Mouse (Mus musculus) bone marrow, adult 2 months (tissue): ENCODE measurements around the gene Castor1. TPM values are rescaled to one million over a fixed set of nuclear protein-coding genes. Genes with fewer than 3 reads are reported as not detected.

Experiments
- H3K27ac ChIP-seq: fragments of 200-500 bp; 2 replicates; pipeline ENCODE4 v1.5.1; 2012; ENCODE audit warnings: low read depth, mild to moderate bottlenecking, control low read depth, inconsistent platforms, low read length; ENCODE audit not compliant: control insufficient read depth, poor library complexity, insufficient read depth
- H3K4me1 ChIP-seq: fragments of 200-500 bp; 2 replicates; pipeline ENCODE4 v1.6.1; 2011; ENCODE audit warnings: low read length; ENCODE audit not compliant: control insufficient read depth, insufficient read depth
- H3K4me3 ChIP-seq: fragments of 200-500 bp; replicated peaks from 2 replicates; pipeline ENCODE3; 2011; ENCODE audit warnings: mild to moderate bottlenecking, low read depth, low read length, control low read depth; ENCODE audit not compliant: control insufficient read depth
- CTCF ChIP-seq: fragments of 200-500 bp; IDR thresholded peaks from 2 replicates; pipeline ENCODE4 v1.5.1; 2011; ENCODE audit warnings: low read length, control low read depth; ENCODE audit not compliant: control insufficient read depth, insufficient read depth
- POLR2A ChIP-seq: fragments of 200-500 bp; IDR thresholded peaks from 2 replicates; pipeline ENCODE4 v1.6.1; 2011; ENCODE audit warnings: low read depth, mild to moderate bottlenecking, control low read depth, low read length, borderline replicate concordance; ENCODE audit not compliant: control insufficient read depth
- WGBS: fragments of 180-500 bp; shearing (Covaris S2); methylation state at CpG from one replicate; pipeline ENCODE4 v1.1.7; 2018; 5-methylcytosine and 5-hydroxymethylcytosine counted together
- polyA plus RNA-seq: library from polyadenylated mRNA; stranded (reverse); fragments of >200 nt; gene quantifications from 2 replicates; pipeline ENCODE4 v1.2.4, GENCODE M21; 2011; ENCODE audit warnings: low replicate concordance; ENCODE audit not compliant: missing spikeins, insufficient read depth, insufficient read length

Castor1 gene
- polyA plus RNA-seq, 1 experiment: 2.6 TPM

DNA sequence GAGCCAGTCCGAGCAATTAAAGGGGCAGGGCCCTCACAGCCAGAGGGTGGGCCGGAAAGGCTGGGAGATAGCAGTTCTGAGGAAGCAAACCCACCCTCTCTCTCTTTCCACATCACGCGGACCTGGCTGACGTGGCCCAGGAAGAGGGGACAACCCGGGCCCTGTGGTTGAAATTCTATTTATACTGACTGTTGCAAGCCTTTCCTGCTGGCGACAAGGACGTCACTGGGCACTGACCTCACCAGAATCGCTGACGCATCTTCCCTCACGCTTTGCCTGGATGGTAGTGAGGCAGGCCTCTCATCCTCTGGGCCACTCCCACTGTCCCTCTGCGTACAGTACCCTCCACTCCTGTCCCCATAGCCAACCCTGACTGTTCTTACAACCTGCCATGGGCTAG is 14.6 kb downstream of the Castor1 start:
- WGBS: 32% methylated on average over 12 of the region's 12 CpGs
- TF ChIP-seq CTCF: no peak
- TF ChIP-seq POLR2A: no peak
- Histone ChIP-seq H3K4me1 (peaks cover 10% of the 10 kb centered on the region; the same call in 1 of the 2 replicates), H3K4me3 (no peak overlapping the region), H3K27ac (peak overlapping the region; percentile 68)

DNA sequence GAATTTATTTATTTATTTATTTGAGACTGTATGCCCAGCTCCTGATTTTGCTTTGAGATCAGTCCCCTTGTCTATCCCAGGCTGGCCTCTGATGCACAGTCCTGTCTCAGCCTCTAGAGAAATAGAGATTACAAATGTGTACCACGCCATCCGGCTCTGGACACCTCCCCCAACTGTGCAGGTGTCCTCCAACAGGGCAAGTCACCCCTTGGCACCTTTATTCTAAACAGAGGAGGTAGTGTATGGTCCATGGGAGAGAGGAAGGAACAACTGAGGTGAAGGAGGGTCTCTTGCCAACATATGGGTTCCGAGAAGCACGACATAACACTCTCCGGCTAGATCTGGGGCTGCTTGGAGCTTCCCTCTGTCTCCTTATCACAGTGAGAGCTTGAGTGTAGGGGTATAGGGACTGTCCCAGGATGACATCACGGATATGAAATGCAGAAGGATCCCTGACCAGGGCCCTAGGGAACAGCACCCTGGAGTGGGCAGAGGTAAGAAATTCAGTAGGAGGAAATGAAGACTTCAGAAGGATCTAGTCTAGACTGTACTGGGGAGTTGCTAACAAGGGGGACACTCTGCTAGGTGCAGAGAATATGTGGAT is 17.1 kb downstream of the Castor1 start:
- Histone ChIP-seq H3K4me3 (no peak overlapping the region), H3K4me1 (peaks cover 9% of the 10 kb centered on the region; the same call in 1 of the 2 replicates), H3K27ac (peak overlapping the region; percentile 56; the same call in 1 of the 2 replicates)
- no peak for TF ChIP-seq POLR2A
- no peak for TF ChIP-seq CTCF
- 87% methylated on average over 6 of the region's 6 CpGs for WGBS

DNA sequence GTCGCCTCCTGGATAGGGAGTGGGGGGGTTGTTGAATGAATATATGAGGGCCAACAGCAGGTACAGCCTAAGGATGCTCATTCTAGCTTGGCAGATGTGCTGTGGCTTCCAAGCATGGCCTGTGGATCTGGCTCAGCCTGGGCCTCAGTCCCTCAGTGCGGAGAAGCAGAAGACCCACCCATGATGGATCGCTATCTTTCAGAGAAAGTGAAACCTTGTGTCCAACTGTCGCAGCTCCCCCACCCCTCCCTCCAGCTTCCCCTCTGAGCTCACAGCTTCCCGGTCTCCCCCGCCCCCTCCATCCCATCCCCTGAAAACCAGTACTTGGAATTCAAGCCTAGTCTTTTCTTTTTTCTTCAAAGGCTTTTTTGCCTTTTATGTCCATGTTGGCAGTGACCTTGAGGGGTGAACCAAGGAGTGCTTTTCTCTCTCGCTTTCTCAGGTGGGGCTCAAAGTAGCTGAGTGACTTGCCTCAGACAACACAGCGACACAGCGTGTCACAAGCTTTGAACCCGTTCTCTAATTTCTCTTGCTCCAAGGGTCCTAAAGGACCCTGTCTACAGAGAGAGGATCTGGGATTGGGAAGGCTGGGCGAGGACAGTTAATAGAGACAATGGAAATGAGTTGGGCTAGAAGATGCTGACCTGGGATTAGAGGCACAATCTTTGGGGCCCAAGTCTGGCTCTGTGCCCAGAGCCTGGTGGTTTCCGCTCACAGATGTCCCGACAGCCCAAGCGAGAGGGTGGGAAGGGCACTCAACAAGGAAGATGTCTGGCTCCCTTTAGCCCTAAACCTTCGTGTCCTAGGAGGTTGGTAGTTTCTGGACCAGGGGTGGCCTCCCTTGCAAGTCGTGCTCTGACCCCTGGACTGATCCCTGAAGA is 17.9 kb downstream of the Castor1 start, which contains the start of gene Osm:
Gene Osm, plus strand, starts transcription at position 756 of the 881 bp plus-strand sequence.
- Histone ChIP-seq H3K27ac (peak within 1 kb of the TSS; percentile 96), H3K4me1 (peaks cover 7% of the 10 kb centered on the region; the same call in 1 of the 2 replicates), H3K4me3 (peak within 1 kb of the TSS; percentile 78)
- WGBS: 12% methylated on average over 16 of the region's 16 CpGs
- TF ChIP-seq CTCF (no peak), POLR2A (peak; percentile 45; the same call in 1 of the 2 replicates)

DNA sequence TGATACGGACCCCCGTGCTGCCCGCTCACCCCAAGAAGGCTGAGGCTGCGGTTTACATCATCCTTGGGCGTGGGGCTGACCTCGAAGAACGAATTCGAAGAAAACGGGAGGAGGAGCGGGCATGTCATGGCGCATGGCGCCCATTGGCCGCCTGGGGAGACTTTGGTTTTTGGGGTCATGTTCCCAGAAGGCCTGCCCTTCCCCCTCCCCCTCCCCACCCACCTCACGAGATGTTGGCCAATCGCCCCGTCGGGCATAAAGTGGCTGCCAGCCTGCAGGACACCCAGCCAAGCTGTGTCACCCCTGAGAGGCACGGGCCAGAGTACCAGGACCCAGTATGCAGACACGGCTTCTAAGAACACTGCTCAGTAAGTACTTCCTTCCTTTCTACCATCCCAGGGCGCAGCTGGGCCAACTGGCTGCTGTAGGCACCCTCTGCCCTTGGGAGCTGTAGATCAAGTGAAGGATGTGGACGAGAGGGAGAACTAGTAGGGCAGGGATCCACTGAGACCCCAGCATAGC is 18.6 kb downstream of the Castor1 start:
- H3K4me3 ChIP-seq: peak overlapping the region; percentile 78
- peak overlapping the region; percentile 96 for H3K27ac ChIP-seq
- peaks cover 6% of the 10 kb centered on the region; the same call in 1 of the 2 replicates for H3K4me1 ChIP-seq

DNA sequence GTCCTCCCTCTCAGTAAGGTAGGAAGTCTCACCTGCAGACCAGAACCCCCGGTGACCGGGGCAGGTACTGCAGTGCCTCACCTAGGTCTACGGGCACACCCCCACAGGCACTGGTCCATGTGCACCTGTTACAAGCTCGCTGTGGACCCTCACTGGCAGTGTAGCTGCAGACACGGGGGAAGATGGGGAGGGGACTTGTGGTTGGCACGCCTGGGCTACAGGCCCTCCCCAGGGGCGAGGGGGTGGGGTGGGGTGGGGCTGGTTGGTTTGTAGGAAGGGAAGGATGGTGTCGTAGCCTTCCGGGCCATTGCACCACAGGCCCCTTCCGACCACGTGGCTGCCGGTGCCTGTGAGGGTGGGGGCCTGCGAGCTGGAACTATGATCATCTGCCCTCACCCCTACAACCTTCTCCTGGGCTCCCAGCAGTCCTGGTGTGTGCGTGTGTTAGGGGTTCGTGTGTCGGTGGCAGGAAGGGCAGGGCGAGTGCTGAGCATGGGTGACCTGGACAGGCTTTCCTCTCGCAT is 19.4 kb downstream of the Castor1 start:
- Histone ChIP-seq H3K4me3 (peak overlapping the region; percentile 78), H3K27ac (peak overlapping the region; percentile 96), H3K4me1 (peaks cover 4% of the 10 kb centered on the region; the same call in 1 of the 2 replicates)
- WGBS: 3% methylated on average over 18 of the region's 18 CpGs
- TF ChIP-seq POLR2A: 0 out of 2 replicates have a peak, but pooled peaks have one; percentile 10
- peak; percentile 1; the same call in 1 of the 2 replicates for TF ChIP-seq CTCF

More for the DNA sequence above, 18.6 kb downstream of the Castor1 start:
- WGBS: 2% methylated on average over 21 of the region's 21 CpGs
- TF ChIP-seq POLR2A: peak; percentile 55; the same call in 1 of the 2 replicates
- no peak for TF ChIP-seq CTCF

DNA sequence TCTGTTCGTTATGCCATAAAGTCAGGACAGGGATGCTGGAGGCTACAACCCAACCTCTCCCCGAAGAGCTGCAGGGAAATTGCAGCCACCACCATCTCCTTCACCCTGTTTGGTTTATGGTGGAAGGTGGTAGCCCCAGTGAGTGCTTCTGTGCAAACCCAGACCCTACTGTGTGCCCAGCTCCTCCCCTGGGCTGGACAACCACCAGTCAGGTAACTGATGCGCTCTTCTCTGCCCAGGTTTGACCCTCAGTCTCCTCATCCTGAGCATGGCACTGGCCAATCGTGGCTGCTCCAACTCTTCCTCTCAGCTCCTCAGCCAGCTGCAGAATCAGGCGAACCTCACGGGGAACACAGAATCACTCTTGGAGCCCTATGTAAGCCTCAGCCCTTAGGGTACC is 20.1 kb downstream of the Castor1 start:
- Histone ChIP-seq H3K27ac (peak overlapping the region; percentile 76), H3K4me3 (peak overlapping the region; percentile 78), H3K4me1 (peaks cover 2% of the 10 kb centered on the region; the same call in 1 of the 2 replicates)
- 67% methylated on average over 6 of the region's 6 CpGs for WGBS
- TF ChIP-seq CTCF (no peak), POLR2A (no peak)

DNA sequence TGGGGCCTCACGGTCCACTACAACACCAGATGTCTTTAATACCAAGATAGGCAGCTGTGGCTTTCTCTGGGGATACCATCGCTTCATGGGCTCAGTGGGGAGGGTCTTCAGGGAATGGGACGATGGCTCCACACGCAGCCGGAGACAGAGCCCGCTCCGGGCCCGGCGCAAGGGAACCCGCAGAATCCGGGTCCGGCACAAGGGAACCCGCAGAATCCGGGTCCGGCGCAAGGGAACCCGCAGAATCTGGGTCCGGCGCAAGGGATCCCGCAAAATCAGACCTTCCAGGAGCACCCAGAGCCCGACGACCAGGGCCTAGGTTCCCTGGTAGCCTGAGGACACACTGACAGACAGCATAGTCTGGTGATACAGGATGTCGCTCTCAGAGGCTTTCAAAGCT is 21.7 kb downstream of the Castor1 start:
- H3K27ac ChIP-seq: peak overlapping the region; percentile 36; the same call in 1 of the 2 replicates
- WGBS: 93% methylated on average over 23 of the region's 23 CpGs
- no peak for TF ChIP-seq POLR2A
- TF ChIP-seq CTCF: no peak
- peaks cover 2% of the 10 kb centered on the region; the same call in 1 of the 2 replicates for H3K4me1 ChIP-seq
- H3K4me3 ChIP-seq: no peak overlapping the region

DNA sequence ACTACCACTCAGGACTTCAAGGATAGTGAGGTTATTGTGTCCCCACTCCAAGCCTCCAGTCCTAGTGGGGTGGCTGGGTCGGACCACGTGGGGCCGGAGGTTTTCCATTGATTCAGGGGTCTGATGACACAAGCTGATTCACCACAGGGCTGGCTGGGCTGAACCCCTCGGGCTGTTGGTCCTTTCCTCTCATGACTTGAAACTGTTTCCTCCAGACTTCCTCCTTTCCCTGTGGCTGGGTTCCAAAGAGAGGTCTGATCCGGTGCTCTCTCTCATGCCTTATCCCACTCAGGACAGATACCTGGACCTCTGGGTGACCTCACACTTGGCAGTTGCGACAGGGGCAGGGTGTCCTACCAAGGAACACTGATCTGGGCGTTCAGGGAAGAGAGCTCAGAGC is 22.1 kb downstream of the Castor1 start:
- WGBS: 24% methylated on average over 7 of the region's 7 CpGs
- no peak overlapping the region for H3K4me3 ChIP-seq
- H3K27ac ChIP-seq: peak overlapping the region; percentile 55
- peaks cover 2% of the 10 kb centered on the region; the same call in 1 of the 2 replicates for H3K4me1 ChIP-seq
- TF ChIP-seq POLR2A (no peak), CTCF (no peak)
